Mouse (Mus musculus): ENCODE data around the gene Kif21b. TPM values are rescaled to one million over a fixed set of nuclear protein-coding genes. Genes with fewer than 3 reads are reported as not detected.
A peak's percentile ranks its signal among the peaks of the same experiment; 100 is the strongest.

The Kif21b gene
- total RNA-seq, 4 experiments from 2014 or later: 0.57 to 1.3 (median 0.67) TPM

GRCm38 (mm10) chr1:136156951-136157350 lies 25.8 kb downstream of the Kif21b start:
- DNase-seq (ENCODE audit: low spot score): no peak

- DNase-seq (ENCODE audit: low spot score): no peak
These were observed 28.6 kb downstream of the Kif21b start for GRCm38 (mm10) chr1:136159830-136160229.

GRCm38 (mm10) chr1:136160297-136160696 lies 29.1 kb downstream of the Kif21b start:
- no peak for DNase-seq (ENCODE audit: low spot score)

GRCm38 (mm10) chr1:136160930-136161329 lies 29.7 kb downstream of the Kif21b start:
- DNase-seq (ENCODE audit: low spot score): no peak

- no peak for DNase-seq (ENCODE audit: low spot score)
These were observed 30.2 kb downstream of the Kif21b start for GRCm38 (mm10) chr1:136161333-136161921.

- DNase-seq (ENCODE audit: low spot score): no peak
These were observed 34.2 kb downstream of the Kif21b start for GRCm38 (mm10) chr1:136165436-136165835.

GRCm38 (mm10) chr1:136167657-136168056 lies 36.5 kb downstream of the Kif21b start:
- DNase-seq (ENCODE audit: low spot score): peak; percentile 11

- DNase-seq (ENCODE audit: low spot score): peak; percentile 56
These were observed 38.9 kb downstream of the Kif21b start for GRCm38 (mm10) chr1:136170109-136170508.

GRCm38 (mm10) chr1:136172696-136173095 lies 41.5 kb downstream of the Kif21b start:
- no peak for DNase-seq (ENCODE audit: low spot score)

GRCm38 (mm10) chr1:136174101-136174606 lies 43.0 kb downstream of the Kif21b start:
- no peak for DNase-seq (ENCODE audit: low spot score)

GRCm38 (mm10) chr1:136175183-136175582 lies 44.0 kb downstream of the Kif21b start:
- DNase-seq (ENCODE audit: low spot score): no peak

GRCm38 (mm10) chr1:136177085-136177484 lies 45.9 kb downstream of the Kif21b start:
- no peak for DNase-seq (ENCODE audit: low spot score)

GRCm38 (mm10) chr1:136178741-136179140 lies 47.6 kb downstream of the Kif21b start:
- peak; percentile 6 for DNase-seq (ENCODE audit: low spot score)

GRCm38 (mm10) chr1:136179511-136180001 lies 48.4 kb downstream of the Kif21b start:
- no peak for DNase-seq (ENCODE audit: low spot score)

- no peak for DNase-seq (ENCODE audit: low spot score)
These were observed 58.8 kb downstream of the Kif21b start for GRCm38 (mm10) chr1:136190033-136190432.

- no peak for DNase-seq (ENCODE audit: low spot score)
These were observed 81.6 kb downstream of the Kif21b start, which contains the start of gene Mroh3 for GRCm38 (mm10) chr1:136212803-136213202. TSS of gene Mroh3 (minus strand) at chr1:136212828.

GRCm38 (mm10) chr1:136214304-136214703 lies 83.1 kb downstream of the Kif21b start:
- no peak for DNase-seq (ENCODE audit: low spot score)

- DNase-seq (ENCODE audit: low spot score): no peak
These were observed 89.1 kb downstream of the Kif21b start for GRCm38 (mm10) chr1:136220037-136220871.

GRCm38 (mm10) chr1:136222386-136222785 lies 91.2 kb downstream of the Kif21b start:
- no peak for DNase-seq (ENCODE audit: low spot score)

GRCm38 (mm10) chr1:136223758-136224342 lies 92.7 kb downstream of the Kif21b start:
- no peak for DNase-seq (ENCODE audit: low spot score)

- DNase-seq (ENCODE audit: low spot score): no peak
These were observed 94.7 kb downstream of the Kif21b start for GRCm38 (mm10) chr1:136225846-136226245.

GRCm38 (mm10) chr1:136226626-136227025 lies 95.4 kb downstream of the Kif21b start:
- DNase-seq (ENCODE audit: low spot score): no peak
